Mouse (Mus musculus) kidney, adult 11 months (tissue): ENCODE measurements around the gene H2-Q6.
"Not testable (repeated sequence)": the region's sequence is repeated elsewhere in the genome, so short reads cannot be mapped to it uniquely, and the experiment has no call there.

Experiments used
- DNase-seq: peaks from one replicate; pipeline ENCODE4 v3.0.0; 2022

H2-Q6 gene

GRCm38 (mm10) chr17:35435577-35435976 lies 10.9 kb downstream of the H2-Q6 start:
- DNase-seq = not testable (repeated sequence)

DNA sequence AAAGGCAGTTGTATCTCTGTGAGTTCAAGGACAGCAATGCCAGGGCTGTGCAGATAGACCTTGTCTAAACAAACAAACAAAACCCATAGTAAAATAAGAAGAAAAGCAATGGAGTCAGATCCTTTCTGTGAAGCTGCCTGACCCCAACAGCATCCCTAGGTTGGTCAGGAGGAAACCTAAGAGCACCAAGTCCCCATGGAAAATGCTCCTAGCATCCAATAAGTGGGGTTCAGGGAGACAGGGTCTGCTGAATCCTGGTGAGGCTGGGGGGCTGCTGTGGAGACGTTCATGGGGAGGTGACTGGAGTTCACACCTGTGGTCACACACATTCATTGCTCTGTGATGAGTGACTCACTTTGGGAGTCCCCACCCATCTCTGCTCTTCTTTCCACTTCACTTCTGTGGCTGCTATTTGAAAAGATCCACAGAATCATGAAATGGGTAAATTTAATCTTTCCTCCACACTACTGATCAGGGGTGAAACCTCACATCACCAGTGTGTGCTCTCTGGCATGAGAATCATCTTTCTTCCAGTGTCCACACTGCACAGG lies 12.8 kb downstream of the H2-Q6 start:
- DNase-seq = not testable (repeated sequence)

GRCm38 (mm10) chr17:35438395-35438794 lies 13.7 kb downstream of the H2-Q6 start:
- DNase-seq = not testable (repeated sequence)

DNA sequence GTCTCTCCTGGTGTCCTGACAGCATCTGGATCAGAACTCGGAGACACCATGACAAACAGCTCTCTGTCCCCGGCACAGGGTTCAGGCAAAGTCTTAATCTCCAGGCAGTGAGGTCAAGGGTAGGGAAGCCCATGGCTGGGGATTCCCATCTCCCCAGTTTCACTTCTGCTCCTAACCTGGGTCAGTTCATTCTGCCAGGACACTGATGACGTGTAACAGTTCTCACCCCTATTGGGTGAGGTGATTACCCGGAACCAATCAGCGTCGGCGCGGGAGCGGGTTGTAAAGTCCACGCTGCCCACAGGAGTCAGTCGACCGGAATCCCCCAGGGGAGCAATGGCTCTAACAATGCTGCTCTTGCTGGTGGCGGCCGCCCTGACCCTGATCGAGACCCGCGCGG lies 14.2 kb downstream of the H2-Q6 start, which contains the start of gene H2-Q7:
Gene H2-Q7, plus strand, starts transcription at position 271 of the 400 bp plus-strand sequence.
- peak; percentile 86 for DNase-seq

- peak; percentile 4 for DNase-seq
Measured at GRCm38 (mm10) chr17:35439295-35439747, 14.7 kb downstream of the H2-Q6 start.

GRCm38 (mm10) chr17:35439925-35440645 lies 15.4 kb downstream of the H2-Q6 start:
- DNase-seq = not testable (repeated sequence)

DNA sequence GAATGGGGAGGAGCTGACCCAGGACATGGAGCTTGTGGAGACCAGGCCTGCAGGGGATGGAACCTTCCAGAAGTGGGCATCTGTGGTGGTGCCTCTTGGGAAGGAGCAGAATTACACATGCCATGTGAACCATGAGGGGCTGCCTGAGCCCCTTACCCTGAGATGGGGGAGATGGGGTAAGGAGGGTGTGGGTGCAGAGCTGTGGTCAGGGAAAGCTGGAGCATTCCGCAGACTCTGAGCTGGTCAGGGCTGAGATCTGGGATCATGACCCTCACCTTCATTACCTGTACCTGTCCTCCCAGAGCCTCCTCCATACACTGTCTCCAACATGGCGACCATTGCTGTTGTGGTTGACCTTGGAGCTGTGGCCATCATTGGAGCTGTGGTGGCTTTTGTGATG lies 17.7 kb downstream of the H2-Q6 start:
- not testable (repeated sequence) for DNase-seq

DNA sequence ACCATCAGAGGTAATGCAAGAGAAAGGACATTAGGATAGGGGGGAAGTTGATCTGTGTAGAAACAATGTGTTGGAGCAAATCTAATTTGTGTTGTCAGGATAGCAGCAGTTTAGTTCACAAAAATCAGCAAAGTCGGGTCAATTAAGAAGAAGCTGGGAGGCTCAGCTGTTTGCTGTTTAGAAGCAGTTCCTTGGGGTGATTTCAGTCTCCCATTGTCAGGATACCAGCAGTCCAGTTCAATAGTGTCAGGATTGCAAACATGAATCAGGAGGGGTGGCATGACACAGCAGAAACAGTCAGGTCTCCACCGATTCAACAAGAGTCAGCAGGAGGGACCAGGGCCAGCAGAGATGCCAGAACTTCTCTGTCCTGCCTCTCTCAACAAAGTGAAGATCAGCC lies 19.9 kb downstream of the H2-Q6 start:
- DNase-seq = not testable (repeated sequence)

- DNase-seq = not testable (repeated sequence)
Measured at GRCm38 (mm10) chr17:35458247-35458646, 33.6 kb downstream of the H2-Q6 start.

DNA sequence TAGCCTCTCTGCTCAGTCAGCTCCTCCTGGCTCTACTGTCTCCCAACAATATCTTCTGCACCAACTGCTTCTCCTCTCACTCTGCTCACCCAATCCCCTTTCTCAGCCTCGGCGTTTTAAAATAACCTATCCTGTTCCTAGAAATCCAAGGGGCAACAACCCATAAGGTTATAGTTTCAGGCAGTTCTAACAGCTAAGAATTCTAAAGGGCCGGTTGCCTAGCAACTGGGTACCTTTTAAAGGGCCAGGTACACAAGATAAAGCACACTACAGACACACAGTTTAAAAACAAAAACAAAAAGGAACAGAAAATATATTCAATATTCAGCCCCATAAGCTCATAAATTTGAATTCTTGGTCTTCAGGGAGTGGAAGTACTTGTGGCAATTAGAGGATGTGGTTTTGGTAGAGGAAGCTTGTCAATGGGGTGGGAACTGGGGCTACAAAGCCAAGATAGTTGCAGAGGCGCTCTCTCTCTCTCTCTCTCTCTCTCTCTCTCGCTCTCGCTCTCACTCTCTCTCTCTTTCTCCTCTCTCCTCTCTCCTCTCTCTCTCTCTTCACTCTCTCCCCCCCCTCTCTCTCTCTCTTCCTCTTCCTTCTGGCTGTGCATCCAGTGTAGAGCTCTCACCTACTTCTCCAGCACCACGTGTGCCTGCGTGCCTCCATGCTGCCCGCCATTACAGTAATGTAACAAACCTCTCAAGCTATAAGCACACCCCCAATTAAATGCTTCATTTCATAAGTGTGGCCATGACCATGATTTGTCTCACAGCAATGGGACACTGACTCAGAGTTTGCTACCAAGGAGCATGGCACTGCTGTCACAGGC lies 36.1 kb downstream of the H2-Q6 start:
- not testable (repeated sequence) for DNase-seq

GRCm38 (mm10) chr17:35465651-35466050 lies 41.0 kb downstream of the H2-Q6 start:
- not testable (repeated sequence) for DNase-seq

DNA sequence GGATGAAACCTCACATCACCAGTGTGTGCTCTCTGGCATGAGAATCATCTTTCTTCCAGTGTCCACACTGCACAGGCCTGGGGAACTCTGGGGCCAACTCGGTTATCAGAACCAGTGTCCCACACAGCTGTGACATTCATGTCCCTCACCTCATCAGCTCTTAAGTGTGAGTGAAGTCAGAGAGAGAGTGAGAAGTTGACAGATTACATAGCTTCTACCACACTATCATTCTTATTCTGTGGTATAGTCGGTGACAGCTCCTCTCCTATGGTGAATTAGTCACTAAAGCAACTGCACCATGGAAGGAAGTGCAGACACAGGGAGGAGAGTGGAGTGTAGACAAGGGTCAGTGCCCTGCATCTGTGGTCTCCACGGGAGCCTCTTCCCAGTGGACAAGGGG lies 44.3 kb downstream of the H2-Q6 start:
- not testable (repeated sequence) for DNase-seq

- peak; percentile 45 for DNase-seq
Measured at GRCm38 (mm10) chr17:35469842-35470751, 45.4 kb downstream of the H2-Q6 start, which contains the start of gene H2-Q10. H2-Q10 (plus strand) TSS chr17:35470089.
